Comparison of ENCODE assay signal across 23 mouse cellular contexts in the genomic region with DNA sequence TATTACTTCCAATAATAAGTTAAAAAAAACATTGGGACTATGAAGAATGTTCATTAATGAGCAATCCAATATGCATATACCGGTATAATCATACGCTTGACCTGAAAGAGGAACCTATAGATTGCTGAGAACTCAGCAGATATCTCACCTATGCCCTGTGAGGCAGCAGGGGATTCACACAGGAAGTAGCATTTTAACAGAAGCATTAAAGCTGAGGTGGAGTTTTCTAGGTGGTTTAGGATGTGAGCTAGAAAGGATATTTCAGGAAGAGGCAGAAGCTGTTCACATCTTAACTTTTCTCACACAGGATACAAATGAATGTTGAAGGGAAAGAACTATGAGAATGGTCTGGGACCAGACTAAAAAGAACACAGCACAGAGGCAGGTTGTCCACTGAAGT. TPM values are rescaled to one million over a fixed set of nuclear protein-coding genes. Genes with fewer than 3 reads are reported as not detected.
"Had no signal": no experiment of that assay in that cellular context is flagged by ENCODE, and none has a peak within 500 bp of the region (broad histone marks: within the 10 kb centered on the region; RNA-seq: fewer than 3 reads in every experiment).

No protein-coding gene starts in this region.

- DNase-seq: kidney, adult 9 months; kidney, postnatal 25 days; layer of hippocampus, adult 9-11 months; liver, embryonic 13.5 days; lung, adult 2 months; lung, postnatal 14 days; lung, postnatal 4 days; right cerebral cortex, adult 18-20 months; right cerebral cortex, postnatal 14 days; right cerebral cortex, postnatal 4 days; thymus, postnatal 36 days had no signal

- H3K9ac ChIP-seq: liver, embryonic 13.5 days; midbrain, embryonic 12.5 days; midbrain, embryonic 15.5 days; stomach, embryonic 15.5 days had no signal

- H3K27ac ChIP-seq: kidney, postnatal 0 days; layer of hippocampus, adult 2 months; liver, embryonic 13.5 days; midbrain, embryonic 12.5 days; midbrain, embryonic 15.5 days; stomach, embryonic 15.5 days had no signal

- H3K27me3 ChIP-seq: liver, embryonic 13.5 days; midbrain, embryonic 12.5 days; midbrain, embryonic 15.5 days; stomach, embryonic 15.5 days had no signal

- ATAC-seq: midbrain, embryonic 15.5 days had no signal

- H3K4me1 ChIP-seq: liver, embryonic 13.5 days; midbrain, embryonic 12.5 days; midbrain, embryonic 15.5 days; stomach, embryonic 15.5 days had no signal

- H3K9me3 ChIP-seq: liver, embryonic 13.5 days; midbrain, embryonic 12.5 days; midbrain, embryonic 15.5 days; stomach, embryonic 15.5 days had no signal

- H3K4me3 ChIP-seq: layer of hippocampus, adult 2 months; liver, embryonic 13.5 days; midbrain, embryonic 12.5 days; midbrain, embryonic 15.5 days; myocyte; stomach, embryonic 15.5 days had no signal

- H3K4me2 ChIP-seq: liver, embryonic 13.5 days; midbrain, embryonic 12.5 days; midbrain, embryonic 15.5 days; stomach, embryonic 15.5 days had no signal

- H3K36me3 ChIP-seq: liver, embryonic 13.5 days; midbrain, embryonic 12.5 days; midbrain, embryonic 15.5 days; stomach, embryonic 15.5 days had no signal

RNA-seq across cellular contexts. Expression of a gene that starts 51.6 kb away (rescaled TPM):
- total RNA-seq: layer of hippocampus, postnatal 25 days; left cerebral cortex, adult 18-20 months had no signal
- polyA plus RNA-seq: limb, embryonic 11.5 days; liver, adult 2 months; midbrain, embryonic 12.5 days; midbrain, embryonic 15.5 days; myocyte; neural tube, embryonic 11.5 days; neural tube, embryonic 14.5 days had no signal
